Comparison of ENCODE assay signal across 1 mouse cellular context in the genomic region with DNA sequence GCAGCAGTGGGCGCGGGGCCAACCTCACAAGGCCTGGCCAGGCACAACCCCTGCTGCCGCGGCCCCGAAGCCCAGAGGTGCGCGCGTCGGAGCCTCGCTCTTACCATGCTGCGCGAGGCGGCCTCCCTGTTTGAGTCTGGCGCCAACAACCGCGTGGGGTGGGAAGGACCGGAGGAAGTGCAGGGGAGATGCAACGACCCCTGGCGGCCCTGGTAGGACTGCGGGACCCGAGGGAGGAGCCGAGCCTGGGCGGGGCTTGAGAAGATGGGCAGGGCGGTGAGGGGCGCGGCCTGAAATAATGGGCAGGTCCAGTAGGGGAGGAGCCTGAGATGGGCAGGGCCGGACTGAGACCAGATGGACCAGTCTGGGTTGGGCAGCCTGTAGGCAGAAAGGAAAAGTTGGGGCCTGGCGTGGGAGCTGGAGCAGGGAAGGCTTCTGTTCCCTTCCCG.
TF ChIP-seq lines count a peak whose summit lies in the region.

Mnd1 (minus strand) TSS at position 229 of the 449 bp plus-strand sequence.

TF ChIP-seq in CH12.LX, 34 proteins besides CTCF, POLR2A, EP300 and RAD21 (continued from another document):
- TF ChIP-seq MAX (IDR thresholded peaks at IDR 0.05; ENCODE audit: low read length), result peak; percentile 96
- TF ChIP-seq TCF12 (IDR thresholded peaks at IDR 0.05; ENCODE audit: low read depth, low read length), result peak; percentile 88
- 0 out of 2 replicates have a peak, but pooled peaks have one; percentile 51 for TF ChIP-seq KAT2A (IDR thresholded peaks at IDR 0.05; ENCODE audit: insufficient replicate concordance, low read length)
- TF ChIP-seq MAFK (IDR thresholded peaks at IDR 0.05; ENCODE audit: insufficient replicate concordance, low read length), result no peak
- no peak for TF ChIP-seq TBP (conservative IDR thresholded peaks at IDR 0.05; ENCODE audit: low read depth, low read length)
- no peak for TF ChIP-seq PAX5 (IDR thresholded peaks at IDR 0.05; ENCODE audit: low read length)
- peak; percentile 88 for TF ChIP-seq SIN3A (IDR thresholded peaks at IDR 0.05; ENCODE audit: low read length)
- TF ChIP-seq CHD2 (IDR thresholded peaks at IDR 0.05; ENCODE audit: low read length), result no peak
- TF ChIP-seq ELF1 (IDR thresholded peaks at IDR 0.05; ENCODE audit: low read depth, low read length), result peak; percentile 75
- TF ChIP-seq MYC (IDR thresholded peaks at IDR 0.05; ENCODE audit: low read depth, low read length), result peak; percentile 92
- peak; percentile 76 for TF ChIP-seq ZMIZ1 (IDR thresholded peaks at IDR 0.05; ENCODE audit: low read depth, low read length)
- peak; percentile 71; the same call in 1 of the 2 replicates for TF ChIP-seq POLR2AphosphoS2 (IDR thresholded peaks at IDR 0.05; ENCODE audit: low read depth, low read length)
- no peak; the same call in 1 of the 2 replicates for TF ChIP-seq ZNF384 (IDR thresholded peaks at IDR 0.05; ENCODE audit: low read depth, low read length)
- TF ChIP-seq UBTF (IDR thresholded peaks at IDR 0.05; ENCODE audit: low read depth, low read length), result peak; percentile 70; the same call in 1 of the 2 replicates
- no peak for TF ChIP-seq JUN (IDR thresholded peaks at IDR 0.05; ENCODE audit: insufficient read depth, low read depth, low read length)
- no peak for TF ChIP-seq ZC3H11A (IDR thresholded peaks at IDR 0.05; ENCODE audit: low read depth, low read length)
- no peak for TF ChIP-seq E2F4 (IDR thresholded peaks at IDR 0.05; ENCODE audit: insufficient replicate concordance, low read depth, low read length)
- no peak for TF ChIP-seq BHLHE40 (IDR thresholded peaks at IDR 0.05; ENCODE audit: low read depth, low read length)
